Mouse (Mus musculus) cerebellum, adult 2 months (tissue): ENCODE results near the gene Tmem269. TPM values are rescaled to one million over a fixed set of nuclear protein-coding genes. Genes with fewer than 3 reads are reported as not detected.

Experiments
- DNase-seq, 2 experiments: peaks; one replicate each; pipeline ENCODE4 v3.0.0; 2021
- H3K27ac ChIP-seq: fragments of 200-500 bp; 2 replicates; pipeline ENCODE4 v1.5.1; 2012; ENCODE audit warnings: low read length, control low read depth, inconsistent platforms; ENCODE audit not compliant: insufficient read depth
- H3K27me3 ChIP-seq: fragments of 200-500 bp; 2 replicates; pipeline ENCODE4 v1.6.1; 2012; ENCODE audit warnings: inconsistent platforms, mild to moderate bottlenecking, low read length, moderate library complexity; ENCODE audit not compliant: control insufficient read depth, insufficient read depth
- H3K4me1 ChIP-seq: fragments of 200-500 bp; 2 replicates; pipeline ENCODE4 v1.6.1; 2011; ENCODE audit warnings: low read length; ENCODE audit not compliant: control insufficient read depth, insufficient read depth
- H3K4me3 ChIP-seq: fragments of 200-500 bp; replicated peaks from 2 replicates; pipeline ENCODE3; 2011; ENCODE audit warnings: mild to moderate bottlenecking, low read depth, low read length, control low read depth; ENCODE audit not compliant: insufficient read depth
- CTCF ChIP-seq: fragments of 200-500 bp; IDR thresholded peaks from 2 replicates; pipeline ENCODE4 v1.5.1; 2011; ENCODE audit warnings: low read depth, mild to moderate bottlenecking, control low read depth, low read length, moderate library complexity, borderline replicate concordance; ENCODE audit not compliant: insufficient read depth
- POLR2A ChIP-seq: fragments of 200-500 bp; IDR thresholded peaks from 2 replicates; pipeline ENCODE4 v1.6.1; 2011; ENCODE audit warnings: low read length, control low read depth, borderline replicate concordance; ENCODE audit not compliant: insufficient read depth
- whole genome bisulfite sequencing: fragments of 180-500 bp; shearing (Covaris S2); methylation state at CpG from one replicate; pipeline ENCODE4 v1.1.7; 2018; 5-methylcytosine and 5-hydroxymethylcytosine counted together
- polyA plus RNA-seq: library from polyadenylated mRNA; depleted of rRNA; stranded (reverse); fragments of >200 nt; gene quantifications from 2 replicates; pipeline ENCODE4 v1.2.3, GENCODE M21; 2012

The Tmem269 gene
- polyA plus RNA-seq, 1 experiment = 0.92 TPM

GRCm38 (mm10) chr4:119195582-119196320 lies 22.3 kb downstream of the Tmem269 start:
- 10% methylated on average over 18 of the region's 18 CpGs for WGBS
- no peak for TF ChIP-seq CTCF
- TF ChIP-seq POLR2A = no peak
- no peaks in the 10 kb centered on the region; the same call in 1 of the 2 replicates for H3K4me1 ChIP-seq

DNA sequence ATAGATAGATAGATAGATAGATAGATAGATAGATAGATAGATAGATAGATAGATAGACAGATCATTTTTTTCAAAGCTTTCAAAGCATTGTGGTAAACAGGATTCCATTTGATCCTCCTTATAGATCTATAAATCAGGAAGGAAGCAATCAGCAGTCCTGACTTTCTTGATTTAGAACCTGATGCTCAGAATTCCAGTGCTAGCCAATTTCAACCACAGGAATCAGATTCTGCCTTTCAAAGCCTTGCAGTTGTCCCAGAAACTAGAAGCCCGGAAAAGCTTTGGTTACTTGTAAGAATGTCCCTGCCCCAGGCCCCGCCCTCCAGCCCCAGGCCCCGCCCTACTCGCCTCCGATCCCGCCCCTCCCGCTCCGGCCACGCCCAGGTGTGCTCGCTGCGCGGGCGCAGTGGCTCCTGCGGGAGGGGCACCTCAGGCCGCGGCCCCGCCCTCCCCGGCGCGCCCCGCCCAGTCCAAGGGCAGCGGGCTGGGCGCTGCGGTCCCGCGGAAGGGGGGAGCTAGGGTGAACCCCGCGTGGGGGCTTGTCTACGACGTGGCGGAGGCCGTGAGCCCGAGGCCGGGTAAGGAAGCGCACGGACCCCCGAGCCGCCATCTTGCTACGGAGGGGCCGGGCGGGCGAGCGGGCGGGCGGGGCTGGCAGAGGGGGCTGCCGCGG lies 23.0 kb downstream of the Tmem269 start, which contains the start of gene Svbp:
Gene Svbp (plus strand): TSS at position 398 of the 673 bp plus-strand sequence.
- Histone ChIP-seq H3K27me3 (no peaks in the 10 kb centered on the region), H3K4me1 (no peaks in the 10 kb centered on the region; the same call in 1 of the 2 replicates), H3K4me3 (peak within 1 kb of the TSS; percentile 82), H3K27ac (no peak within 1 kb of the TSS)
- peak; percentile 23; the same call in 1 of the 2 replicates for TF ChIP-seq POLR2A
- no peak for TF ChIP-seq CTCF
- under 1% methylated on average over 44 of the region's 47 CpGs for WGBS
- DNase-seq = peak; percentile 81 to 83

More at GRCm38 (mm10) chr4:119195582-119196320, 22.3 kb downstream of the Tmem269 start:
- peak overlapping the region; percentile 82 for H3K4me3 ChIP-seq
- no peaks in the 10 kb centered on the region for H3K27me3 ChIP-seq
- peak in 1 of 2 experiments; percentile 31 for DNase-seq
- H3K27ac ChIP-seq = no peak overlapping the region

DNA sequence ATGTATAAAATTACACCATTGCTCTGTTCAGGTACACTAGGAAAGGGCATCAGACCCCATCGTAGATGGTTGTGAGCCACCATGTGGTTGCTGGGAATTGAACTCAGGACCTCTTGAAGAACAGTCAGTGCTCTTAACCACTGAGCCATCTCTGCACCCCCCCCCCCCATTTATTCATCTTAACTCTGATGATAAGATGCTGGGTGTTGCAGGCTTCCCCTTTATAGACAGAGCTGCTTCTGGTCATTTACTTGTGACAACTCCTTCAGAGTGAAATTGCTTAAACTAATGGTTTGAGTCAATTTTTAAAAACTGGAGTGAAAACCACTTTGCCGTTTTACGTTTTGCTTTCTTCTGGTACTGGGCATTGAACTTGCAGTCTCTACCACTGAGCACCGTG lies 25.3 kb downstream of the Tmem269 start:
- 92% methylated on average over 4 of the region's 4 CpGs for WGBS
- Histone ChIP-seq H3K27me3 (no peaks in the 10 kb centered on the region), H3K4me1 (no peaks in the 10 kb centered on the region), H3K4me3 (no peak overlapping the region), H3K27ac (no peak overlapping the region)
- no peak for DNase-seq
- TF ChIP-seq POLR2A (no peak), CTCF (no peak)

GRCm38 (mm10) chr4:119191273-119191672 lies 26.7 kb downstream of the Tmem269 start:
- Histone ChIP-seq H3K4me1 (no peaks in the 10 kb centered on the region), H3K27ac (no peak overlapping the region), H3K4me3 (no peak overlapping the region), H3K27me3 (no peaks in the 10 kb centered on the region)
- TF ChIP-seq CTCF (no peak), POLR2A (no peak)
- no peak for DNase-seq
- 71% methylated on average over 3 of the region's 3 CpGs for whole genome bisulfite sequencing

- no peak for DNase-seq
- Histone ChIP-seq H3K27me3 (no peaks in the 10 kb centered on the region), H3K4me1 (no peaks in the 10 kb centered on the region), H3K27ac (no peak overlapping the region), H3K4me3 (no peak overlapping the region)
- 84% methylated on average over 8 of the region's 8 CpGs for WGBS
- TF ChIP-seq POLR2A = no peak
- TF ChIP-seq CTCF = no peak
These were observed 27.4 kb downstream of the Tmem269 start for GRCm38 (mm10) chr4:119190618-119191017.

DNA sequence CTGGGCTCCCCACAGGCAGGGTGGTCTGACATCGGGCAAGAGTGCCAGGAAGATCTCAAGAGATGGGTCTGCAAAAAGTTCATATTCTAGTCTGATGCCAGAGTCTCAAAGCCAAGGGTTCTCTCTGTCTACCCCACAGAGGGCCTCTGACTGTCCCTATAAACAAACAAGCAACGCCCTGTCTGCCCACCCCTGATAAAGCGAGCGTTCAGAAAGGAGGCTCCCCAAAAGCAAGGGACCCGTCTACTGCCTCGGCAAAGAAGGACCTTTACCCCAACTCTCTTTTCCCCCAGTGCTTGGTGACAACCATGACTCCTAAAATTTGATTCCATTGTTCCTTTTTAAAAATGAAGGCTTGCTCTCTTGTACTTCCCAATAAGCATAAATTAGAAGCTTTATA lies 28.2 kb downstream of the Tmem269 start, which contains the start of gene Ermap:
Gene Ermap (minus strand): TSS at position 148 of the 400 bp plus-strand sequence.
- DNase-seq = no peak
- H3K27ac ChIP-seq = no peak within 1 kb of the TSS
- 39% methylated on average over 6 of the region's 6 CpGs for WGBS
- no peaks in the 10 kb centered on the region for H3K4me1 ChIP-seq
- no peak for TF ChIP-seq CTCF
- TF ChIP-seq POLR2A = no peak
- no peak within 1 kb of the TSS for H3K4me3 ChIP-seq
- no peaks in the 10 kb centered on the region for H3K27me3 ChIP-seq

DNA sequence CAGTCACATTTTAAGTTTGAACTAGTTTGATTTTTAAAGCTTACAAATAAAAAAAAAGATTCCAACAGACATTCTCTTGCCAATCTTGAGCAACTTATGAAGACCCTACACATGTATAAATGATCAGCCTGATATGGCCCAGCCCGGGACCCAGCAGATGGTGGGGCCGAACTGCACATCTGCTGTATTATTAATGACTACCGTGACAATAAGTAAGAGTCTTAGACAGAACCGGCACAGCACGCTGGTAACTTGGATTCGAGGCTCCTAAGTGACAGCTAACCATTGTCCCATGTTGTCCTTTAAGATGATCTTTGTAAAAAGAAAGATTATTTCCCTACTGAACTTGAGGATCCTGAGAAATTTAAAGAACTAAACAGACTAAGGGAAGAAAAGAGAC lies 28.6 kb downstream of the Tmem269 start:
- DNase-seq = no peak
- TF ChIP-seq CTCF (no peak), POLR2A (no peak)
- no peaks in the 10 kb centered on the region for H3K27me3 ChIP-seq
- no peak overlapping the region for H3K27ac ChIP-seq
- WGBS = 20% methylated on average over 6 of the region's 6 CpGs
- no peaks in the 10 kb centered on the region for H3K4me1 ChIP-seq
- H3K4me3 ChIP-seq = no peak overlapping the region
